Mouse (Mus musculus): ENCODE results near the gene C2cd2. TPM values are rescaled to one million over a fixed set of nuclear protein-coding genes. Genes with fewer than 3 reads are reported as not detected.

Gene C2cd2
- polyA plus RNA-seq, 1 experiment from 2014 or later, result 12.7 TPM

GRCm38 (mm10) chr16:97808881-97809280 is 153.5 kb downstream of the C2cd2 start:
- H3K27ac ChIP-seq (ENCODE audit: low read length), result no peak overlapping the region
- no peak overlapping the region for H3K4me2 ChIP-seq (ENCODE audit: low read length)
- H3K9ac ChIP-seq (replicated peaks; ENCODE audit: low read depth, low read length), result no peak overlapping the region
- H3K4me1 ChIP-seq (replicated peaks; ENCODE audit: control insufficient read depth, insufficient read depth, low read length), result no peaks in the 10 kb centered on the region
- peaks cover 60% of the 10 kb centered on the region for H3K36me3 ChIP-seq (ENCODE audit: control insufficient read depth, insufficient read depth)
- 93% methylated on average over 3 of the region's 3 CpGs for WGBS
- H3K9me3 ChIP-seq (ENCODE audit: control insufficient read depth, low read length), result no peaks in the 10 kb centered on the region
- ATAC-seq, result no peak
- H3K27me3 ChIP-seq (replicated peaks; ENCODE audit: control insufficient read depth, insufficient read depth, low read length), result no peaks in the 10 kb centered on the region
- H3K4me3 ChIP-seq (replicated peaks; ENCODE audit: low read length), result no peak overlapping the region

DNA sequence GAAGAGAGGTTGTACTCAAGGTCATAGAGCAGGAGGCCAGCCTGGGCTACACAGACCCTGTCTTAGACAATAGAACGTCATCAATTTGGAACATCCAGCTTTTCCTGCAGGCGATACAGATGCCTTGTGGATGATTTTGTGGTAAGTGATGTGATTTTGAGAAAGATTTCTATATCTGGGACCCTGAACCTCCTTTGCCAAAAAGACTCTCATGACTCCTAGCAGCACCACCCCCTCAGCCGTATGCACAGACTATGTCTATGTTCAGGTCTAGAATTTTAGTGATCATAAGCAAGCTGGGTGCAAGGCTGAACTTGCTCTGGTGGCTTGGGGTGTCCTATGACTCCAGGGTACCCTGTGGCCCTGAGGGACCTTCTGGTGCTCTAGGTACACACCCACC is 156.8 kb downstream of the C2cd2 start:
- H3K27me3 ChIP-seq (replicated peaks; ENCODE audit: control insufficient read depth, insufficient read depth, low read length), result no peaks in the 10 kb centered on the region
- no peak overlapping the region for H3K9ac ChIP-seq (replicated peaks; ENCODE audit: low read depth, low read length)
- no peaks in the 10 kb centered on the region for H3K4me1 ChIP-seq (replicated peaks; ENCODE audit: control insufficient read depth, insufficient read depth, low read length)
- H3K4me3 ChIP-seq (replicated peaks; ENCODE audit: low read length), result no peak overlapping the region
- ATAC-seq, result no peak
- WGBS, result 96% methylated on average over 3 of the region's 3 CpGs
- no peaks in the 10 kb centered on the region for H3K9me3 ChIP-seq (ENCODE audit: control insufficient read depth, low read length)
- H3K4me2 ChIP-seq (ENCODE audit: low read length), result no peak overlapping the region
- H3K27ac ChIP-seq (ENCODE audit: low read length), result no peak overlapping the region
- peaks cover 48% of the 10 kb centered on the region for H3K36me3 ChIP-seq (ENCODE audit: control insufficient read depth, insufficient read depth)

Small RNA genes within 50 kb of the gene (microRNA-seq; reads per million reads assigned to microRNA genes)
- gene Mir6964, result not detected

Other genes with a start within 250 kb of the C2cd2 start
- gene Ripk4, start 198.8 kb downstream of the C2cd2 start, polyA plus RNA-seq (2015; fragmentation: Nextera tagmentation; extraction: Ambion mirVana), result 1.1 and 1.5 TPM in 2 replicates
- 17.0 and 18.7 TPM in 2 replicates for gene Prdm15, start 110.7 kb downstream of the C2cd2 start, polyA plus RNA-seq (2015; fragmentation: Nextera tagmentation; extraction: Ambion mirVana)
- 13.0 and 13.7 TPM in 2 replicates for gene Zbtb21, start within 50 bp of the C2cd2 start, polyA plus RNA-seq (2015; fragmentation: Nextera tagmentation; extraction: Ambion mirVana)
- gene B230307C23Rik, start 34.7 kb upstream of the C2cd2 start, polyA plus RNA-seq (2015; fragmentation: Nextera tagmentation; extraction: Ambion mirVana), result 21.3 and 23.8 TPM in 2 replicates
- 18.7 and 18.8 TPM in 2 replicates for gene A630089N07Rik, start 119.9 kb upstream of the C2cd2 start, polyA plus RNA-seq (2015; fragmentation: Nextera tagmentation; extraction: Ambion mirVana)

Measured in forebrain, embryonic 16.5 days (tissue).